Mouse (Mus musculus): ENCODE data around the gene Dnah2.

DNA sequence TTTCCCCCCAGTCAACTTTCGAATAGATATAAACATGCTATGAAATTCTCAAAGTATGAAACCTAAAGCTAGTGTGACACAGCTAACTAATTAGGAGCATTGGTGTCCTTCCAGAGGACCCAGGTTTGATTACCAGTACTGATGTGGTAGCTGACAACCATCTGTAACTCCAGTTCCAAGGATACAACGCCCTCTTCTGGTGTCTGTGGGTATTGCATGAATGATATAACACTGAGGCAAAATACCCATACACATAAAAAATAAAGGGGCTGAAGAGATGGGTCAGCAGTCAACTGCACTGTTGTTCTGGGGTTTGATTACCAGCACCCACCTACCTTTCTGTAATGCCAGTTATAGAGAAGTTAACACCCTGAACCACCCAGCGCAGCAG is 176.1 kb downstream of the Dnah2 start:
- TF ChIP-seq CTCF (IDR thresholded peaks at IDR 0.05; ENCODE audit: control insufficient read depth, insufficient read depth, low read length) (no peak), POLR2A (IDR thresholded peaks at IDR 0.05; ENCODE audit: borderline replicate concordance, control insufficient read depth, low read depth, low read length) (no peak)
